Mouse (Mus musculus): ENCODE results near the gene Vgll2.

DNA sequence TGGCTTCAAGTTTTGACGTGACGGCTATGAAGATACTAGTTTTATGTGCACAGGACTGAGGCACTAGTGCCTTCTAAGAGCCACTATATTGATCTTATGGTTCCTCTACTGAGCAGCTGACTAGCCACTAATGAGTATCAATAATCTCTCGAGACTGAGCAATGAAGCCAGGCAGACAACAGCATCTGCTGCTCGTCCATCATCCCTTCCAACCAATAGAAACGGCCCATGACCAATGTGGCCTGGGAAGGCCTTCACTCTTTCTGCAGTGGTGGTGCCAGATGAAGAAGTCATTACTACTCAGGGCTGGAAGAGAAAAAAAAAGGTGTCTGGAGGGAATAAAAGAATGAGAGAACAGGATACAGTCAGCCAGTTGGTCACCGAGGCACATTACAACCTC, 39.9 kb upstream of the Vgll2 start:
- no peak for TF ChIP-seq CTCF (IDR thresholded peaks at IDR 0.05; ENCODE audit: extremely low read depth, insufficient read depth, insufficient read length, insufficient replicate concordance)
- no peak for TF ChIP-seq POLR2A (IDR thresholded peaks at IDR 0.05; ENCODE audit: low read depth, low read length)

Data from spleen, adult 2 months (tissue).